Mouse (Mus musculus) liver, embryonic 12.5 days (tissue): Measurements from ENCODE around the gene Eef1akmt3. TPM values are rescaled to one million over a fixed set of nuclear protein-coding genes. Genes with fewer than 3 reads are reported as not detected.

ENCODE experiments used
- ATAC-seq: fragments of 200-750 bp; cut with Nextera tagmentation; 2 replicates; pipeline ENCODE4 v1.8.0; 2017; ENCODE audit warnings: moderate number of reproducible peaks, mild to moderate bottlenecking, moderate library complexity
- H3K27ac ChIP-seq: fragments of 300-500 bp; sonication (generic); 2 replicates; pipeline ENCODE4 v1.5.1; 2016; ENCODE audit warnings: mild to moderate bottlenecking
- H3K27me3 ChIP-seq: fragments of 300-500 bp; sonication (generic); replicated peaks from 2 replicates; pipeline ENCODE4 v1.6.1; 2016; ENCODE audit warnings: mild to moderate bottlenecking, moderate library complexity
- H3K36me3 ChIP-seq: fragments of 300-500 bp; sonication (generic); 2 replicates; pipeline ENCODE4 v1.6.1; 2016; ENCODE audit warnings: mild to moderate bottlenecking, moderate library complexity
- H3K4me1 ChIP-seq: fragments of 300-500 bp; sonication (generic); 2 replicates; pipeline ENCODE4 v1.6.1; 2016
- H3K4me2 ChIP-seq: fragments of 300-500 bp; sonication (generic); 2 replicates; pipeline ENCODE4 v1.6.1; 2016; ENCODE audit warnings: mild to moderate bottlenecking, moderate library complexity
- H3K4me3 ChIP-seq: fragments of 300-500 bp; sonication (generic); 2 replicates; pipeline ENCODE4 v1.5.1; 2016; ENCODE audit warnings: mild to moderate bottlenecking, moderate library complexity
- H3K9ac ChIP-seq: fragments of 300-500 bp; sonication (generic); 2 replicates; pipeline ENCODE4 v1.6.1; 2016; ENCODE audit warnings: mild to moderate bottlenecking, moderate library complexity
- H3K9me3 ChIP-seq: fragments of 300-500 bp; sonication (generic); replicated peaks from 2 replicates; pipeline ENCODE4 v1.6.1; 2016; ENCODE audit warnings: mild to moderate bottlenecking, moderate library complexity
- WGBS: fragments of 180-500 bp; shearing (Covaris S2); methylation state at CpG from one replicate; pipeline ENCODE4 v1.1.7; 2016; ENCODE audit not compliant: insufficient replicate concordance; 5-methylcytosine and 5-hydroxymethylcytosine counted together
- polyA plus RNA-seq: library from polyadenylated mRNA; unstranded; fragments of >200 nt; fragmentation: Nextera tagmentation; extraction: Ambion mirVana; gene quantifications from 2 replicates; pipeline ENCODE4 v1.2.1, GENCODE M21; 2016

The Eef1akmt3 gene
- polyA plus RNA-seq, 1 experiment from 2014 or later, result 0.13 TPM

DNA sequence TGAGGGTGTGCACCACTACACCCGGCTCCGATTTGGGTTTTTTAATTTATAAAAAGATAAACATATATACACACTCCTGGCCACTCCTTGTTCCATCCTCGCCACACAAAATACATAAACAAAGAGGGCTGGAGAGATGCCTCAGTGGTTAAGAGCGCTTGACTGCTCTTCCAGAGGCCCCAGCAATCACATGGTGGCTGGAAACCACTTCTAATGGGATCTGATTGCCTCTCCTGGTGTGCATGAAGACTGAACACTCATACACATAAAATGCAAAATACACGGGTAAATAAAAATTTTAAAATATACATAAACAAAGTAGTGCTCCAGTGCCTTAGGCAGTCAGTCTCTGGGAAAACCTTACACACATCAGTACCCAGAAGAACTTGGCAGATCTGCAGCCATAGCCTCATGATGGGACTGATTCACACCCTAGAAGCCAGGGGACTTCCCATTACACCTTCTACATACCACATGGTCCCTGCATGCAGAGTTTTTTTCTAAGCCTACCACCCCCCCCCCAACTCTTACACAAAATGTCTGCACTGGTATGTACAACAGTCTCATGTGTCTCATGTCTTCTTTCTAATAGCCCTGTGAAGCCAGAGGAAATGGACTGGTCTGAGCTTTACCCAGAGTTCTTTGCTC is 1.3 kb upstream of the Eef1akmt3 start:
- Histone ChIP-seq H3K9me3 (no peaks in the 10 kb centered on the region), H3K9ac (peak overlapping the region; percentile 74), H3K36me3 (peaks cover 26% of the 10 kb centered on the region), H3K27me3 (peaks cover 45% of the 10 kb centered on the region), H3K4me3 (peak overlapping the region; percentile 76), H3K4me2 (peak overlapping the region; percentile 97), H3K4me1 (peaks cover 28% of the 10 kb centered on the region), H3K27ac (peak overlapping the region; percentile 46)
- no peak for ATAC-seq
- 11% methylated on average over 5 of the region's 5 CpGs for WGBS

DNA sequence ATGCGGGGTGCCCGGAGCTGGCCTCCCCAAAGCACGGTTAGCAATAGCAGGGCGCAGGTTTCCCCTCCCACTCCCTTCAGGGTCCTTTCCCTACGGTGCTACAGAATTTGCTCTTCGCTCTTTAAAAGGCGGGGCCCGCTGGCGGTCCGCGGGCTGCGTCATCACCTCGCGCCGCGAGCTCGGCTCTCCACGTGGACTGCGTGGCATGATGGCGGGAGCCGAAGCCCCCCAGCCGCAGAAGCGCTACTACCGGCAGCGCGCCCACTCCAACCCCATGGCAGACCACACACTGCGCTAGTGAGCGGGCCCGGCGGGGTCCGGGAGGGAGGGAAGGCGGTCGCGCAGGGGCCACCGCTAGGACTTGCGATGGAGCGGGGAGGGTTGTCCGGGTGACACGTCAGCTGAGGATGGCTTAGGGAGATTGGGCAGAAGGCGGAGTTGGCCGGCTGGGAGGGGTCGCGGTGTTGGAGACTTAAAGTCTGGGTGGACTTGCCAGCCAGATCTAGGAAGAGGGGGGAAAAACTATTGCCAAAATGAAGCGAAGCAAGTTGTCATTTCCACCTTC is 543 bp upstream of the Eef1akmt3 start:
- H3K4me1 ChIP-seq, result peaks cover 28% of the 10 kb centered on the region
- peak overlapping the region; percentile 68 for H3K27ac ChIP-seq
- H3K27me3 ChIP-seq, result peaks cover 47% of the 10 kb centered on the region
- 1% methylated on average over 44 of the region's 44 CpGs for WGBS
- H3K4me2 ChIP-seq, result peak overlapping the region; percentile 97
- ATAC-seq, result peak; percentile 82
- H3K36me3 ChIP-seq, result peaks cover 26% of the 10 kb centered on the region
- H3K4me3 ChIP-seq, result peak overlapping the region; percentile 76
- no peaks in the 10 kb centered on the region for H3K9me3 ChIP-seq
- H3K9ac ChIP-seq, result peak overlapping the region; percentile 74

DNA sequence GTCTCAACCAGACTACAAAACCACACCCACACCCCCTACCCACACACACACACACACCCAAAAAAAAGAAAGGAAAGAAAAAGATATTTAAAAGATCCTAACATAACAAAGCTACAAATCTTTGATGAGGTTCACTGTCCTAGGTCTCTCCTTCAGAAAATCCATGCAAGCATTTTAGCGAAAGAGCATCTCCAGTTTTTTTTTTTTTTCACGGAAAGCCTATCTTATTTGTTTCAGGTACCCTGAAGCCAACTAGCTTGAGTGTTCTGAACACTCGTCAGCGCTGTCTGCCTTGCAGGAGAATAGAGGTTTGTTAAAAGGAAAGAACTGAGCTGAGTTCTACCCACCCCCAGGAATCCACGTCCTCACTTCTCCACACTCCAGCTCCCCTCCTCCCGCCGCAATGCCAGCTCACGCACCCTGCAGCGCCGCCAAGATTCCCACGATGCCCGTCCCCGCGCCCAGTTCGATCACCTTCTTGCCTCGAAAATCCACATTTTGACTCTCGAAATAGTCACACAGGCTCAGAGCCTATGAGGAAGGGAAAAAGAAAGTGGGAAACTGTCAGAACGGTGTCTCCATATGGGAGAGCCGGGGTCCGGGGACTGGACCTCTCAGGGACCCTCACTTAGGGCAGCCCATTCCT is 621 bp downstream of the Eef1akmt3 start:
- no peak for ATAC-seq
- Histone ChIP-seq H3K27me3 (peaks cover 59% of the 10 kb centered on the region), H3K4me3 (peak overlapping the region; percentile 76), H3K4me2 (peak overlapping the region; percentile 97), H3K9me3 (no peaks in the 10 kb centered on the region), H3K27ac (no peak overlapping the region), H3K4me1 (peaks cover 28% of the 10 kb centered on the region), H3K9ac (peak overlapping the region; percentile 74), H3K36me3 (peaks cover 23% of the 10 kb centered on the region)
- WGBS, result 3% methylated on average over 20 of the region's 20 CpGs

DNA sequence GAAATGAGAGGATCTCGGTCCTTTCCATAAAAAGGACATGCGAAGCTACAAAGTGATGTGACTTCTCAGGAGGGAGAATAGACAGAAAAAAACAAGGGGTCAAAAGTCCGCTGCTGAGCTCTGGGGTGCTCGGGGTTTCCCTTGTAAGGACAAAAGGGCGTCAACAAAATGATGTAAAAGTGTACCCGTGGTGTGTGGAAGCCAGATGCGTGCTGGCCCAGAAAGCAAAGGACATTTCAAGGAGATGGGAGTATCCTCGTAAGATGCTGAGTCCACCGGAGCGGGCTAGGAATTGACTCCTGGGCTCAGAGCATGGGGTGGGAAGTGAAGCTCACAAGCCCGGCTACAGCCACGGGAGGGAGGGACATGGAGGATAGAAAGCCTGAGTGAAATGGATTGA is 3.7 kb downstream of the Eef1akmt3 start:
- WGBS, result 70% methylated on average over 12 of the region's 12 CpGs
- Histone ChIP-seq H3K9me3 (no peaks in the 10 kb centered on the region), H3K9ac (no peak overlapping the region), H3K27ac (no peak overlapping the region), H3K4me1 (peaks cover 21% of the 10 kb centered on the region), H3K4me3 (no peak overlapping the region), H3K36me3 (no peaks in the 10 kb centered on the region), H3K27me3 (peaks cover 60% of the 10 kb centered on the region), H3K4me2 (no peak overlapping the region)
- no peak for ATAC-seq

DNA sequence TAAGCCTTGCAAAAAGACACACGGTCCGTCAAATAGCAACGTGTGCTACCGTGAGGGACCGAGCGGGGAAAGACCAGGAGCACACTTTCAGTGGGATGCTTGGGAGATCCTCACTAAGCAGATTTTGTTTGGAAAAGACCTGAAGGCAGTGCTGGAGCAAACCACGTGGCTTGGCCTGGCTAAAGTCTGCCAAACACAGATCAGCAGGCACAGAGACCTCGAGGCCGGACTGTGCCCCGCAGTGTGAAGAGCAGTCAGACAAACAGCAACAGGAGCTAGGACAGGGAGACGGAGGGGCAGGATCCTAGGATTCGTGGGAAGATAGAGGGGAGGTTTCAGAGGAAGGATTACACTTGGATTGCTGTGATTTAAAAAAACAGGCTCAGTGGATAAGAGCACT is 5.0 kb downstream of the Eef1akmt3 start:
- no peak for ATAC-seq
- Histone ChIP-seq H3K27ac (no peak overlapping the region), H3K27me3 (peaks cover 57% of the 10 kb centered on the region), H3K9ac (no peak overlapping the region), H3K9me3 (no peaks in the 10 kb centered on the region), H3K4me2 (no peak overlapping the region), H3K36me3 (no peaks in the 10 kb centered on the region), H3K4me1 (peaks cover 7% of the 10 kb centered on the region), H3K4me3 (no peak overlapping the region)
- WGBS, result 70% methylated on average over 12 of the region's 12 CpGs

DNA sequence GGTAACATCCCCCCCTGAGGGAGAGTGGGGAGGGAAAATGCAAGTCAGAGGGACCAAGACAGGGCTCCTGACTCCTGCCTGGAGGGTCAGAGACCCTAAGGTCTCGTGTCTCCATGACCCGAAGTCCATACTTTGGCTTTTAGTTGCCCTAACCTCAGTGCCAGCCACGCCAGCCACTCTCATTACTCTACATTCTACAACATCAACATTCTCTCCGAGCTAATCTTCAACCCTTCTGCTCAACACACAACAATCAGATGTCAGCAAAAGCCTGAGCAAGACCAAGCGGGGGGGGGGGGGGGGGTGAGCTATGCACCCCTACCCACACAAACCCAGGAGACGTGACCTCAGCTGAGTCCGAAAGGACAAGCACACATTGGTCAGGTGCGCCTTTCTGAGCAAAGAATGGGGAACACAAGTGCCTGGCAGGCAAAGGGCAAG is 8.0 kb downstream of the Eef1akmt3 start:
- Histone ChIP-seq H3K27ac (no peak overlapping the region), H3K4me2 (no peak overlapping the region), H3K9me3 (no peaks in the 10 kb centered on the region), H3K36me3 (peaks cover 12% of the 10 kb centered on the region), H3K9ac (no peak overlapping the region), H3K4me1 (peaks cover 14% of the 10 kb centered on the region), H3K4me3 (no peak overlapping the region), H3K27me3 (peaks cover 27% of the 10 kb centered on the region)
- WGBS, result 67% methylated on average over 8 of the region's 8 CpGs
- ATAC-seq, result no peak

DNA sequence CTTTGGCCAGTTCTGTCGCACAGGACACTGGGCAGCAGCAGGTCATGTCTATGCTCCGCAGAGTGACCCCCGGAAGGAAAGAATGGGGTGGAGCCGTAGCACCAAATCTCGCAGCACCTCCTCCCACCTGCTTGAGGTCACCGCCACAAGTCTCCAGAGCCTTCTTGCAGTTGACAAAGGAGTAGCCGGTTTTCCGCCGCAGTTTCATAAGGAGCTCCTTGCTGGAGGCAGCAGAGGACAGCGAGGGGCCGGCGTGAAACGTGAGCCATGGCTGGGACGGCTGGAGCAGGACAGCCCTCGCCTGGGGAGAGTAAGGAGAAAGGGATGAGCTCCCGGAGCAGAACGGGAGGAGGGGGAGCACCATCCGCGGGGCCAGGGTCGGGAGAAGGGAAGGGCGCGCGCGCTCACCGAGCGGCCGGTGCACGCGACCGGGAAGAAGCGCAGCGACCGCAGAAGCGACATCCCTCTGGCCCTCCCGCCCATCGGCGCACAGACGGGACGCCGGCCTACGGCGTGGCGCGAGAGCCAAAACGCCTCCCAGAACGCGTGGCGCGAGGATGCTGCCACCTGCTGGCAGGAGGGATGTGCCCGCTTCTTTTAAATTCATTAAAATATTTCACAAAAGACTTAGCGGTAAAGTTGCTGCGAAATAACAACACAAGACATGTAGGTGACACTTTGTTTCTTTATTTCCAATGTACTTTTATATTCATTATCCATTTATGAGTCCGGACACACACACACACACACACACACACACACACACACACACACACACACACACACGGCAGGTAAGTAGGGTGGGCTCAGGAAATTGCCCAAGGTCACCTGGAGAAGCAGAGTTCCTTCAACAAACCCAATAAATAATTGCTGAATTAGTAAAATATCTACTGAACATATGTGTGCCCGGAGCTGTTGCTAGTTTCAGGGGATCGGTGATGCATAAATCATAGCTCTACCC is 10.7 kb downstream of the Eef1akmt3 start, which contains the start of gene Tsfm:
Tsfm (minus strand) TSS at position 505 of the 961 bp plus-strand sequence.
- WGBS, result 6% methylated on average over 53 of the region's 56 CpGs
- Histone ChIP-seq H3K4me1 (peaks cover 14% of the 10 kb centered on the region), H3K4me3 (peak within 1 kb of the TSS; percentile 87), H3K36me3 (peaks cover 39% of the 10 kb centered on the region), H3K27ac (peak within 1 kb of the TSS; percentile 75), H3K9ac (peak within 1 kb of the TSS; percentile 86), H3K9me3 (no peaks in the 10 kb centered on the region), H3K4me2 (peak within 1 kb of the TSS; percentile 94), H3K27me3 (no peaks in the 10 kb centered on the region; the same call in 1 of the 2 replicates)
- ATAC-seq, result peak; percentile 87

DNA sequence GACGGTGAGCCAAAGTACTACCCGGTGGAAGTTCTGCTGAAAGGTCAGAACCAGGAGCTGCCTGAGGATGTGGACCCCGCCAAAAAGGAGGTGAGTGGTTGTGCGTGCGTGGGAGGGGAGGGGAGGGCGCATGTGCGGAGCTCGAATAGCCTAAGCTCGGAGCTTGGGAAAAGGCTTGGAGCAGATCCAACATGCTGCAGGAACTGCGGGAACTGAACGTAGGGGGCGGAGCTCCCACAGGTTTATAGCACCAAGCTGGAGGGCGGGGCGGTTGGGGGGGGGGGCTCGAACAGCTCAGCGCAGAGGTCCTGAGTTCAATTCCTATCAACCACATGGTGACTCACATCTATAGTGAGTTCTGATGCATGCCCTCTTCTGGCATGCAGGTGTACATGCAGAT is 22.9 kb downstream of the Eef1akmt3 start:
- Histone ChIP-seq H3K27me3 (peaks cover 9% of the 10 kb centered on the region), H3K4me1 (no peaks in the 10 kb centered on the region), H3K9me3 (no peaks in the 10 kb centered on the region), H3K4me3 (no peak overlapping the region), H3K27ac (no peak overlapping the region), H3K9ac (no peak overlapping the region), H3K4me2 (no peak overlapping the region), H3K36me3 (peaks cover 17% of the 10 kb centered on the region)
- no peak for ATAC-seq
- WGBS, result 80% methylated on average over 16 of the region's 16 CpGs

DNA sequence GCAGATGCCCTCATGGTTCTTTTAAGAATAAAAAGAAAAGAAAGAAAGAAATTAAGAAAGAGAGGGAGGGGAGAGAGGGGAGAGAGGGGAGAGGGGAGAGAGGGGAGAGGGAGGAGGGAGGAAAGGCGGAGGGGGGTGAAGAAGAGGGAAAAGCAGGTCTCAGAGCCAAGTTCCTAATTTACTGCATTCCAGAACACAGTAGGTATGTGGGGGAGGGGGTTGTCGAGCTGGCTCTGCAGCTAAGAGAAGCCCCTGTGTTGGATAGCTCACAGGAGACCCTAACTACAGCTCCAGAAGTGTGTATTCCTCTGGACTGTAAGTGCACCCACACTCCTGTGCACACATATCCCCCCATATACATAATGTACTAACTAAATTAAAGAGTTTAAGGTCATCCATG is 24.2 kb downstream of the Eef1akmt3 start:
- ATAC-seq, result no peak
- WGBS, result 19% methylated on average over 2 of the region's 2 CpGs

DNA sequence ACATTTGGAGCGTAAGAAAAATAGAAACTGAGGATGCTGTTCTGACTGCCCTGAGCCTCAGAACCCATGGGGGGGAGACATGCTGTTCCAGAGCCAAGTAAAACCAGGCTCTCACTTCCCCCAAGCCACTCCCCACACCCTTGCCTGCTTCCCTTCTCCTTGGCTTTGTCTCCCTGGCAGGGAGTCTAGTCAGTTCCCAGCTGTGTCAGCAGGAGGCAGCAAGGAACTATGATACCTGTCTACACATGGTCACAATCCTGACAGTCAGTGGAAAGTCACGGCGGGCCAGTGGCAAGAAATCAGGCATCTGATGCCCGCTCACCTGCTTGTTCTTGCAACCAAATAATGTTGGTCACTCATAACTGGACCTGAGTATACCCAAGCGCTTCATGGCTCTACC is 24.8 kb downstream of the Eef1akmt3 start:
- H3K27me3 ChIP-seq, result peaks cover 9% of the 10 kb centered on the region
- H3K9me3 ChIP-seq, result no peaks in the 10 kb centered on the region
- H3K36me3 ChIP-seq, result no peaks in the 10 kb centered on the region
- no peak for ATAC-seq
- 49% methylated on average over 5 of the region's 5 CpGs for WGBS
- no peak overlapping the region for H3K9ac ChIP-seq
- H3K27ac ChIP-seq, result no peak overlapping the region
- no peaks in the 10 kb centered on the region for H3K4me1 ChIP-seq
- H3K4me2 ChIP-seq, result no peak overlapping the region
- no peak overlapping the region for H3K4me3 ChIP-seq

More for the DNA sequence above, 24.2 kb downstream of the Eef1akmt3 start:
- no peak overlapping the region for H3K4me2 ChIP-seq
- H3K4me1 ChIP-seq, result no peaks in the 10 kb centered on the region
- H3K4me3 ChIP-seq, result no peak overlapping the region
- H3K27ac ChIP-seq, result no peak overlapping the region
- H3K9me3 ChIP-seq, result no peaks in the 10 kb centered on the region
- H3K27me3 ChIP-seq, result peaks cover 9% of the 10 kb centered on the region
- no peak overlapping the region for H3K9ac ChIP-seq
- peaks cover 5% of the 10 kb centered on the region for H3K36me3 ChIP-seq

DNA sequence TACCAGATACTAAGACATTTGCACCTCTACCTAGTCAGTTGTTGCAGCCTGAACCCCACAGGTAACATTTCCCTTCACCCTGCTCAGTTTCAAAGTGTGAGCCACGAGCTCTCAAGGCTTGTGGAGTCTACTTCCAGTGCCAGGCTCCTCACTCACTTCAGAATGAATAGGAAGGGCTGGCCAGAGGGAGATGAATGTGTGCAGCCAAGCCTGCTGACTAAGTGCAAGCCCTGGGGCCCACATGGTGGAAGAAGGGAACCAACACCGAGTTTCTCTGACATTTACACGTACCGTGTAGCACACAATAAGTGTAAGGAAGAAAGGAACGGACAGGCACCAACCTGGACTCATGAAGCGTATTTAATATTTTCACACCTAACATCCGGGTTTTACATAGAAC is 37.5 kb downstream of the Eef1akmt3 start:
- H3K4me1 ChIP-seq, result no peaks in the 10 kb centered on the region
- H3K9me3 ChIP-seq, result no peaks in the 10 kb centered on the region
- no peak overlapping the region for H3K4me2 ChIP-seq
- no peak overlapping the region for H3K9ac ChIP-seq
- no peak for ATAC-seq
- no peak overlapping the region for H3K27ac ChIP-seq
- WGBS, result 73% methylated on average over 7 of the region's 7 CpGs
- H3K36me3 ChIP-seq, result peaks cover 8% of the 10 kb centered on the region
- no peak overlapping the region for H3K4me3 ChIP-seq
- H3K27me3 ChIP-seq, result peaks cover 12% of the 10 kb centered on the region; the same call in 1 of the 2 replicates
